Mouse (Mus musculus) liver, embryonic 11.5 days (tissue): Measurements from ENCODE around the gene Lgmn. TPM values are rescaled to one million over a fixed set of nuclear protein-coding genes. Genes with fewer than 3 reads are reported as not detected.

Experiments
- ATAC-seq: fragments of 200-750 bp; cut with Nextera tagmentation; replicated peaks from 2 replicates; pipeline ENCODE4 v1.8.0; 2017; ENCODE audit warnings: moderate number of reproducible peaks, mild to moderate bottlenecking, moderate TSS enrichment, moderate library complexity; ENCODE audit not compliant: low FRiP score
- DNase-seq: peaks from one replicate; pipeline ENCODE4 v3.0.0-alpha.2; 2017; ENCODE audit warnings: low spot score
- H3K27ac ChIP-seq: fragments of 300-500 bp; sonication (generic); 2 replicates; pipeline ENCODE4 v1.5.1; 2014; ENCODE audit warnings: mild to moderate bottlenecking, low read depth, low read length, control low read depth
- H3K27me3 ChIP-seq: fragments of 300-500 bp; sonication (generic); replicated peaks from 2 replicates; pipeline ENCODE4 v1.6.1; 2014; ENCODE audit warnings: low read length, mixed read lengths; ENCODE audit not compliant: control insufficient read depth, insufficient read depth
- H3K36me3 ChIP-seq: fragments of 300-500 bp; sonication (generic); 2 replicates; pipeline ENCODE4 v1.6.1; 2014; ENCODE audit warnings: mild to moderate bottlenecking, low read length, moderate library complexity, mixed read lengths; ENCODE audit not compliant: control insufficient read depth, insufficient read depth
- H3K4me1 ChIP-seq: fragments of 300-500 bp; sonication (generic); replicated peaks from 2 replicates; pipeline ENCODE4 v1.6.1; 2014; ENCODE audit warnings: low read length, mixed read lengths; ENCODE audit not compliant: control insufficient read depth, insufficient read depth
- H3K4me2 ChIP-seq: fragments of 300-500 bp; sonication (generic); 2 replicates; pipeline ENCODE4 v1.6.1; 2014; ENCODE audit warnings: mild to moderate bottlenecking, control low read depth, moderate library complexity
- H3K4me3 ChIP-seq: fragments of 300-500 bp; sonication (generic); 2 replicates; pipeline ENCODE4 v1.5.1; 2014; ENCODE audit warnings: low read depth, low read length, control low read depth
- H3K9ac ChIP-seq: fragments of 300-500 bp; sonication (generic); 2 replicates; pipeline ENCODE4 v1.6.1; 2014; ENCODE audit warnings: low read depth, low read length, control low read depth
- H3K9me3 ChIP-seq: fragments of 300-500 bp; sonication (generic); 2 replicates; pipeline ENCODE4 v1.6.1; 2016; ENCODE audit warnings: low read length, inconsistent platforms, mixed read lengths; ENCODE audit not compliant: control insufficient read depth
- WGBS: fragments of 180-500 bp; shearing (Covaris S2); extraction: QIAGEN DNeasy Blood & Tissue Kit; methylation state at CpG from one replicate; pipeline ENCODE4 v1.1.7; 2014; 5-methylcytosine and 5-hydroxymethylcytosine counted together
- polyA plus RNA-seq: library from polyadenylated mRNA; unstranded; fragments of >200 nt; fragmentation: Nextera tagmentation; extraction: Ambion mirVana; gene quantifications from 2 replicates; pipeline ENCODE4 v1.2.1, GENCODE M21; 2014

Gene Lgmn
- polyA plus RNA-seq, 1 experiment from 2014 or later, result 59.5 TPM

DNA sequence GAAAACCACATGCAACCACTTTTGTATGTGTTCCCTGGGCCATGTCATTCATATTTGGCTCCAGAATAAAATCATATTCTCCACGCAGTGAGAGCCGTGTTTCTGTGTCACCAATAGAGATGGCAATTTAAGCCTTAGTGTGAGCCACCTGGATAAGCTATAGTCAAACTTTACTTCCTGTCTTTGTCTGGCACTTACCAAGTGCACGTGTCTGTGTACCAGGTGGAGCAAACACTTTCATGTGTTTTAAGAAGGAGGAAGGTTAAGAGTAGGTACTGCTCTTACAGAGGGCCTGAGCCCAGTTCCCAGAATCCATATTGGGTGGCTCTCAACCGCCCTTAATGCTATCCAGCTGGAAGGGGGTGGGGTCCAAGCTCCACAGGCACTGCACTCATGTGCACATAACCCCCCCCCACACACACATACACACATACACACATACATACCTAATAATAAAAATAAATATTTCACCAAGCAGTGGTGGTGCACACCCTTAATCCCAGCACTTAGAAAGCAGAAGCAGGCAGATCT, 14.5 kb downstream of the Lgmn start:
- ATAC-seq, result no peak; the same call in 1 of the 2 replicates
- no peak overlapping the region for H3K4me2 ChIP-seq

DNA sequence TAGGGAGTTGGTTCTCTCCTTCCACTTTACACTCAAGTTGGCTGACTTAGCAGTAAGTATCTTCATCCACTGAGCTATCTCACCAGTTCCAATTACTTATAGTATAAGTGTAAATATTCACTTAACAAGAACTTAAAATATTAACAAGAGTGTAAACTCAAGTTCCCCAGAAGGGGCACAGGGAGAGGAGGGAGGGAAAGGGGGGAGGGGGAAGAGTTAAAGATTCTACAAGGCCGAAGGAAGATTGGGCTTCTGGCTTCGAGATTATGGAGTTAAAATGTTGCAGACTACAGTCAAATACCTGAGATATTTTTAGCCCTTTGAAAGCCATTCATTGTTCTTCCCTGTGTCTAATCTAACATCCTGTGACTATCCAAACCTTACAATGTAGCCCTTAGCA, 15.2 kb downstream of the Lgmn start:
- Histone ChIP-seq H3K27me3 (no peaks in the 10 kb centered on the region), H3K4me2 (no peak overlapping the region), H3K36me3 (no peaks in the 10 kb centered on the region), H3K9ac (no peak overlapping the region), H3K9me3 (no peaks in the 10 kb centered on the region), H3K4me3 (no peak overlapping the region), H3K27ac (no peak overlapping the region), H3K4me1 (peaks cover 13% of the 10 kb centered on the region)
- no peak for DNase-seq
- no peak for ATAC-seq
- 41% methylated on average over 2 of the region's 2 CpGs for WGBS

More for the DNA sequence above, 14.5 kb downstream of the Lgmn start:
- Histone ChIP-seq H3K27me3 (no peaks in the 10 kb centered on the region), H3K36me3 (no peaks in the 10 kb centered on the region), H3K4me1 (peaks cover 10% of the 10 kb centered on the region), H3K9me3 (no peaks in the 10 kb centered on the region), H3K4me3 (no peak overlapping the region), H3K27ac (no peak overlapping the region), H3K9ac (no peak overlapping the region)
- DNase-seq, result no peak
- WGBS, result 81% methylated on average over 4 of the region's 4 CpGs

DNA sequence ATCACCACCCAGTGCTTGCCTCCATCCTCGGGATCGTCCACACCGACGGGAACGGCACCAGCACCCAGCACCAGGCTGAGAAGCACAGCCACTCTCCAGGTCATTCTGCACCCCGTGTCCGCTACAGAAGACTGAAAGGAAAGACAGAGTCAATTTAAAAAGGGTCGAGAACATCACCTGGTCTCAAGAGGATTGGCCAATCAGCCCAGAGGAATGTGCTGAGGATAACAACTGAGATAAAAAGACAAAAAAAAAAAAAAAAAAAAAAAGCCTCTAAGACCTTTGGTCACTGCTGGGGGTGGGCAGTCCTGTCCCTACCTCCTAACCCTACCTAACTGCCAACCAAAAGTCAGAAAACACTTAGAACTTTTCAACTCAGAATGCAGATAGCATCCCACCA, 16.0 kb downstream of the Lgmn start:
- no peaks in the 10 kb centered on the region for H3K27me3 ChIP-seq
- DNase-seq (no peak), ATAC-seq (no peak)
- H3K4me3 ChIP-seq, result no peak overlapping the region
- whole genome bisulfite sequencing, result 85% methylated on average over 8 of the region's 8 CpGs
- peaks cover 14% of the 10 kb centered on the region for H3K4me1 ChIP-seq
- H3K27ac ChIP-seq, result no peak overlapping the region
- H3K36me3 ChIP-seq, result no peaks in the 10 kb centered on the region
- H3K4me2 ChIP-seq, result no peak overlapping the region
- H3K9me3 ChIP-seq, result no peaks in the 10 kb centered on the region
- H3K9ac ChIP-seq, result no peak overlapping the region

DNA sequence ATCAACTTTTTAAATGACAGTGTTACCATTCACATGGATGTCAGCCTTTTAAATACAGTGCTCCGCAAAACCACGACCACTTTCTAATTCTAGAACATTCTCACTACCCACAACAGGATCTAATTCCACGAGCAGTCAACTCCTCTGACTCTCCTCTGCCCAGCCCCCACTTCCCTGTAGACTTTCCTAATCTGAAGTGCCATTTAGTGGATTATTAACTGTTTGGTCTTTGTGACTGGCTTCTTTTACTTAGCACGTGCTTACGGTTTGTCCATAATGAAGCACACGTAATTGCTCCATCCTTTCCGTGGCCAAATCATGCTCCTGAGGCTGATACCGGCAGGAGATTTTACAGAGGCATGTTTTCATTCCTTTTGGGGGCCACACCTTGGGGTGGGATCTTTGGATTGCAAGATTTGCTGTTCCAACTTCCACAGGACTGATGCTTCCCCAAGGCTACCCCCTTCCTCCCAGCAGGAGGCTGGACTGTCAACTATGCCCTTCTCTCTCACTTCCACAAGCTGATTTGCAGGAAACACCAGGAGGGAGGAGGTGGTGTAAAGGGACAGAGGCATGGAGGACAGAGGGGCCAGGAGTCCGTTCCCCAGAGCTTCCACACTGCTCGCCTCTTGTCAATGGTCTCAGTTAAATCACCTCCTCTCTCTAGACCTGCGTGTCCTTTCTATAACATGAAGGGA, 16.8 kb downstream of the Lgmn start:
- 80% methylated on average over 11 of the region's 11 CpGs for WGBS
- DNase-seq, result no peak
- no peak for ATAC-seq
- no peaks in the 10 kb centered on the region for H3K36me3 ChIP-seq
- no peak overlapping the region for H3K4me3 ChIP-seq
- H3K27me3 ChIP-seq, result no peaks in the 10 kb centered on the region
- no peaks in the 10 kb centered on the region for H3K9me3 ChIP-seq
- no peak overlapping the region for H3K4me2 ChIP-seq
- no peak overlapping the region for H3K27ac ChIP-seq
- H3K9ac ChIP-seq, result no peak overlapping the region
- H3K4me1 ChIP-seq, result peaks cover 14% of the 10 kb centered on the region

DNA sequence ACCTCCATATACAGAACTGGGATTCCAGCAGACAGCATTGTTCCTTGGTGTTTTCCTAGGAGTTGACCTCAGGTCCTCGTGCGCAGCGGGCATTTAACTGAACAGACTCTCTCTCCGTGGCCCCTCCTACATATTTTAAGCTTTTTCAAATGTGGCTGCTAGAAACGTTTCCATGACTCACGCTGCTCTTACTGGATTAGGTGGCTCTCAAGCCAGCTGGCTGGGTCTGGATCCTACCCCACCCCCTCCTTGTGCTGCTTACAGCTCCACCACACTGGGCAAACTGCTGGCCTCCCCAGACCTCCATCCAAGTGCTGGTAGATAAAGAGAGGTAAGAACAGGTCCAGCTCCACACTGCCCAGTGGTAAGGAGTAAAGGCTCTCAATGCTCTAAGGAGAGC, 17.5 kb downstream of the Lgmn start:
- Histone ChIP-seq H3K4me1 (peaks cover 14% of the 10 kb centered on the region), H3K36me3 (no peaks in the 10 kb centered on the region), H3K27ac (no peak overlapping the region), H3K4me3 (no peak overlapping the region), H3K9ac (no peak overlapping the region), H3K4me2 (no peak overlapping the region), H3K27me3 (no peaks in the 10 kb centered on the region), H3K9me3 (no peaks in the 10 kb centered on the region)
- DNase-seq (no peak), ATAC-seq (no peak)
- WGBS, result 74% methylated on average over 6 of the region's 6 CpGs

DNA sequence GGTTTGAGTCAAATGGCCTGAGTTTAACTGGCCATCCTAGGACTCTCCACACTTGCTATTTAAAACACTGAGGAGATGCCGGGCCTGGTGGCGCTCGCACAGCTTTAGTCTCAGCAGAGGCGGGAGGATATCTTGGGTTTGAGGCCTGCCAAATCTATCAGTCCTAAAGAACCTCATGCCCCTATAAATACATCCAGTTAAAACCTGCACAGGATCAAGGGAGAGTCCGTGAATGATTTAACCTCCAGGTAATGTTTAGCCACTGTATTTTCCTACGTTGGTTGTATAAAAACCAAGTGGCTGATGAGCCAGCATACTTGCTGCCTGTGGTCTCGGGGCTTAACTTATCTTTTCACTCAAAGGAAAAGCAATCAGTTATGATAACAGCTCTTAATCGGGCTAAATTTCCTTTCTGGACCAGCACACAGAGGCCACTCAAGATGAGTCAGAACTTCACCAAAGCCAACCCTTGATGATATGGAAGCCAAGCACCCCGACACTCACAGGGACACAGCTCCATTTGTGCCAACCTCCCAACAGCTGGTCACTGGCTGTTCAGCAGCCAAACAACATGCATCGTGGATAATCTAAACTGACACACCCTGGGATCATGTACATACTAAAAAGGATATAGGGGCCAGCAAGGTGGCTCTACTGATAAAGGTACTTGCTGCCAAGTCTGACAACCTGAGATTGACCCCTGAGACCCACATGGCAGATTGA, 19.3 kb downstream of the Lgmn start:
- H3K9ac ChIP-seq, result no peak overlapping the region
- H3K36me3 ChIP-seq, result no peaks in the 10 kb centered on the region
- WGBS, result 51% methylated on average over 10 of the region's 10 CpGs
- ATAC-seq (peak; percentile 78), DNase-seq (no peak)
- no peaks in the 10 kb centered on the region for H3K27me3 ChIP-seq
- peaks cover 12% of the 10 kb centered on the region for H3K4me1 ChIP-seq
- H3K27ac ChIP-seq, result no peak overlapping the region
- H3K4me2 ChIP-seq, result 0 out of 2 replicates have a peak overlapping the region, but pooled peaks have one; percentile 2
- no peaks in the 10 kb centered on the region for H3K9me3 ChIP-seq
- no peak overlapping the region for H3K4me3 ChIP-seq

DNA sequence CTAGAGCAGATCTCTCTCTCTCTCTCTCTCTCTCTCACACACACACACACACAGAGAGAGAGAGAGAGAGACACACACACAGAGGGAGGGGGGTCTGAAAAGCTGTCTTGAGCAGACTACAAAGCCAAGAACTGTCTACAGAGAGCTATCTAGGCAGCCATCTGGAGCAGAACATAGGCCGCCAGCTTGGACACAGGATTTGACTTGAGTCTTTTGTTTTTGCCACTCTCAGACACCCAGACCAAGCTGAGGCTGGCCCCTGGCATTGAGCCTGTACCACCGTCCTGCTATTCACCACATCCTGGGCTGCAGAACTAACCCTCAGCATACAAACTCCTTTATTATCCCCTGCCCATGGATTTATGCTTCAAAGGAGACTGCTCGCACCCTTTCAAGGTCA, 20.1 kb downstream of the Lgmn start:
- Histone ChIP-seq H3K4me1 (peaks cover 12% of the 10 kb centered on the region), H3K36me3 (no peaks in the 10 kb centered on the region), H3K27ac (no peak overlapping the region), H3K4me2 (no peak overlapping the region), H3K9ac (no peak overlapping the region), H3K4me3 (no peak overlapping the region), H3K27me3 (no peaks in the 10 kb centered on the region), H3K9me3 (no peaks in the 10 kb centered on the region)
- WGBS, result 53% methylated on average over 3 of the region's 3 CpGs
- ATAC-seq (no peak; the same call in 1 of the 2 replicates), DNase-seq (no peak)

DNA sequence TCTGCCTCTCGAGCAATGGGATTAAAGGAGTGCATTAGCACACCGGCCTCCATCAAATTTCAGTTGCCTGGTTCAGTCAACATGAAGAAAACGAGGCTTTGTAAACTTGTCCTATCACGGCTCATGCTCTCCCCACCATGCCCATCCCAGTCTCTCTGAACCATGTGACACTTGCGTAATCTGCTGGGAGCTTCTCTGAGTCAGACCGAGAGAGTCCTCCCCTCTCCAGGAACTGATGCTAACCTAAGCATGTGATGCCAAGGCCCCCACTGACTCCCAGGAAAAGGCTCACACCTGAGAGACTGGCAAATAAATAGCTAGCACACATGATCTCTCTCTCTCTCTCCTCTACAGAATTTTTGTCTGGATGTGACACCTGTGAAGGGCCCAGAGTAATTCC, 21.9 kb downstream of the Lgmn start:
- DNase-seq (no peak), ATAC-seq (no peak)
- H3K9me3 ChIP-seq, result no peaks in the 10 kb centered on the region
- H3K27ac ChIP-seq, result no peak overlapping the region
- 77% methylated on average over 6 of the region's 6 CpGs for WGBS
- H3K4me2 ChIP-seq, result no peak overlapping the region
- H3K4me3 ChIP-seq, result no peak overlapping the region
- peaks cover 12% of the 10 kb centered on the region for H3K4me1 ChIP-seq
- H3K36me3 ChIP-seq, result no peaks in the 10 kb centered on the region
- H3K27me3 ChIP-seq, result no peaks in the 10 kb centered on the region
- no peak overlapping the region for H3K9ac ChIP-seq
